Mouse (Mus musculus) heart, adult 8-10 months (tissue): ENCODE results near the gene Xylt2. TPM values are rescaled to one million over a fixed set of nuclear protein-coding genes. Genes with fewer than 3 reads are reported as not detected.
A peak's percentile ranks its signal among the peaks of the same experiment; 100 is the strongest.
"Not testable (repeated sequence)": the region's sequence is repeated elsewhere in the genome, so short reads cannot be mapped to it uniquely, and the experiment has no call there.

ENCODE experiments used
- DNase-seq: peaks from one replicate; pipeline ENCODE4 v3.0.0; 2022; ENCODE audit warnings: low spot score
- total RNA-seq, 4 experiments: library from RNA; stranded (reverse); gene quantifications; 2 replicates each; pipeline ENCODE4 v1.2.4; 2022

Xylt2 gene
- total RNA-seq, 4 experiments from 2014 or later: 5.4 to 10.1 (median 7.3) TPM

- DNase-seq: no peak
Measured at GRCm38 (mm10) chr11:94677607-94678145, 361 bp upstream of the Xylt2 start.

- DNase-seq: no peak
Measured at GRCm38 (mm10) chr11:94676308-94676707, 1.0 kb downstream of the Xylt2 start.

- DNase-seq: no peak
Measured at GRCm38 (mm10) chr11:94675446-94675845, 1.9 kb downstream of the Xylt2 start.

- DNase-seq: no peak
Measured at GRCm38 (mm10) chr11:94674984-94675383, 2.3 kb downstream of the Xylt2 start.

DNA sequence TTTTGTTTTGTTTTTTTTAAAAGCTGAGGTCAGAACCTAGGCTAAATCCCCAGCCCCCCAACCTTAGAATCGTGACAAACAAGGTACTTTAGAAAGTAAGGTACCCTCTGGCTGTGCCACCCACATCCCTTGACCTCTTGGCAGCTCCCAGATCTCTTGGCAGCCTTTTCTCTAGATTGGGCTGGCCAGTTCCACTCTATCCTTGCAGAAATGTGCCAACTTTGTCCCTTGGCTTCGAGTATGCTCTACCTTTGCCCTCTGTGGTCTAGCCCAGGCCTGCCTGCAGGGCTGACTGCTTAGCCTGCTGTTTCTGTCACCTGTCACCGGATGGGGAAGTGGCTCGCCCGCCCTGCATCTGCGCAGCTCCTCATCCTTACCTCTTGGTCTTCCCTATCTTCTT is 12.0 kb downstream of the Xylt2 start:
- no peak for DNase-seq

GRCm38 (mm10) chr11:94661344-94661743 is 16.0 kb downstream of the Xylt2 start:
- no peak for DNase-seq

- DNase-seq: peak; percentile 89
Measured at GRCm38 (mm10) chr11:94653663-94654436, 23.5 kb downstream of the Xylt2 start, which contains the start of the genes Mrpl27 and Eme1. Mrpl27 (plus strand) TSS chr11:94653767. Eme1 (minus strand) TSS chr11:94653964.

DNA sequence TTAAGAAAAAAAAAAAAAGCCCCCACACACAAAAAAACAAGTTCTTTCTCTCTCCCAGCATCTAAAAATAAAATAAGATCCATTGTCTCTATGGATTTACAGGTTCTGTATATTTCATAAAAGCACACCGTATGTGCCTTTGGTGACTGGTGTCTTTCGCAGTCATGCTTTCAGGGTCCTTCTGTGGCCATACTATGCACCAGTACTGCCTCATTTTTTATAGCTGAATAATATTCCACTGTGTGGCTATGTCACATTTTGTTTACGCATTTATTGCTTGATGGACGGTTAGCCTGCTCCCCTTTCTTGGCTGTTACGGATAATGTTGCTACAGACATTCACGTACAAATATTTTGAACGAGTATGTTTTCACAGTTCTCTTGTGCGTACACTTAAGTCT is 24.3 kb downstream of the Xylt2 start:
- DNase-seq: no peak

GRCm38 (mm10) chr11:94651241-94651640 is 26.1 kb downstream of the Xylt2 start:
- not testable (repeated sequence) for DNase-seq

- DNase-seq: no peak
Measured at GRCm38 (mm10) chr11:94646457-94646856, 30.9 kb downstream of the Xylt2 start.

DNA sequence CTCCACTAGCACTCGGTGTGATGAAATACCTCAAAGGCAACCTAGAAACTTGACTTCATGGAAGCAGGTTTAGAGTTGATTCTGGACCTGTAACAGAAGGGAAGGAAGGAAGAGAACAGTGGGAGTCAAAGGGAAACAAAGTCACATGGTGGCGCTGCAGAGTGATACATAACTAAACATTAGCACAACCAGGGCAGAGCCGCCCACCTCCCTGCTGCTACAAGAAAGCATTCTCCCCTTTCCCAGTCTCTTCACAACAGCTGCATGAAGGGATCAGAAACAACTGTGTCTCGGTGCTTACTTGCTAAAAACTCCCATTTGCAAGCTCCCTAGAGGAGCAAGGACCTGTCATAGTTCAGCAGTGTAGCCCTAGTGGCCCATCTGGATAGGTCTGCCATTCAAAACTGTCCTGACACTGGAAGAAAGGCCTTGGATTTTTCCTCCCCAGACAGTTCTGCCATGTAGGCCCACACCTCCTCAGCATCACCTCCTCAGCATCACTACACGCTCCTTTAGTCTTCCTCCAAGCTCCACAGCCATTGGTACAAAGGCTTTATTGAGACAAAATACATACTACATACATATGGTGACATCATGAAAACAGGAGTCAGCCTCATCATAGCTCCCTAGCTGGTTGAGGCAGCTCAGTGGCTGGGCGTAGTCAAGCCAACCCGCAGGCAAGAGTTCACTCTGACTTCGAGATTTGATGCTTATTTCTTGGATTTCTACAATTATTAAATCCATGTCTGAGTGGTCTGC is 32.7 kb downstream of the Xylt2 start:
- DNase-seq: no peak

- DNase-seq: no peak
Measured at GRCm38 (mm10) chr11:94634431-94634830, 42.9 kb downstream of the Xylt2 start.

GRCm38 (mm10) chr11:94632988-94633387 is 44.3 kb downstream of the Xylt2 start:
- no peak for DNase-seq

- no peak for DNase-seq
Measured at GRCm38 (mm10) chr11:94631969-94632368, 45.3 kb downstream of the Xylt2 start.

DNA sequence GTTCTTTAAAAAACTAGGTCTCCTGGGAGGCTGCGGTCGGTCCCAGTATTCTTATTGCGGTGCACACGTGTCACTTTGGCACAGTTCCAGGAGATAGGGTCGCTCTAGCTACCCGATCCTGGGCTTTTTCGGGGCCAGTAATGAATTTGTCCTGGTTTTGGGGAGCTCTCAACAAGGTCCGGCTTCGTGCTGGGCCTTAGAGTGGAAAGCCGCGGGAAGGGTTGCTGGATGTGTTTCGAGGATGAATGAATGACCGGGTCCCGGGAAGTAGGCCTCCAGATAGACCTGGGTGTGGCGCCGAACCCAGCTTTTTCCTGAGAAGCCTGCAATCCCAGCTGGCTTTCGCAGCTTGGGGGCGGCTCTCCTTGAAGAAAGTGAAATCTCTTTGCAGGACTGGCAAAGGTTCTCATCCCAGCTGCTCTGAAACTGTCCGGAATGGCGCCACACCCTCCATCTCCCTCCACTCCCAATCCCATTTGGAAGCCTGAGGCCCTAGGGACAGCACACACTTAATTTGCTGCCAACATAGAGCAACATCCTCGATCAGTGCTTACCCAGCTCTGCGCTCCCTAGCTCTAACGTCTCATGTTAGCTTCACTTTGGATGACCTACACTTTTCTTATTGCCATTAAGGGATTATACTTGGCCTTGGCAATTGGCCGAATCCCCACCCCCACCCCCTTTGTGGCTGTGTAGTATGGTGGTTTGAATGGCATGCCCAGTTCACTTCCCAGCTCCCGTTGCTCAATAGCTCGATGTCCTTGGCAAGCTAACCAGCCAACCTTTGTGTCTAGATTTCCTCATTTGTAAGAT is 46.9 kb downstream of the Xylt2 start:
- DNase-seq: peak; percentile 48

DNA sequence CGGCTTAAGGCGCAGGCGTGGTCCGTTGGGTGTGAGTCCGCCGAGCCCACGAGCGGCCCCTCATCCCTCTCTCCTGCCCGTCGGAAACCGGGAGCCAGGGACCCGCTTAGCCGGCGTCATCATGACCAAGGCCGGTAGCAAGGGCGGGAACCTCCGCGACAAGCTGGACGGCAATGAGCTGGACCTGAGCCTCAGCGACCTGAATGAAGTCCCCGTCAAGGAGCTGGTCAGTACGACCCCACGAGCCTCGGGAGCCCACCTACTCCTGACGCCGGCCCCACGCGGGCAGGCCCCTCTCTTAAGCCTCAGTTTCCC is 47.5 kb downstream of the Xylt2 start:
- no peak for DNase-seq

GRCm38 (mm10) chr11:94629199-94629883 is 48.0 kb downstream of the Xylt2 start, which contains the start of gene Lrrc59:
Lrrc59 (plus strand) TSS chr11:94629767.
- DNase-seq: peak; percentile 93

- no peak for DNase-seq
Measured at GRCm38 (mm10) chr11:94622162-94622561, 55.2 kb downstream of the Xylt2 start.

DNA sequence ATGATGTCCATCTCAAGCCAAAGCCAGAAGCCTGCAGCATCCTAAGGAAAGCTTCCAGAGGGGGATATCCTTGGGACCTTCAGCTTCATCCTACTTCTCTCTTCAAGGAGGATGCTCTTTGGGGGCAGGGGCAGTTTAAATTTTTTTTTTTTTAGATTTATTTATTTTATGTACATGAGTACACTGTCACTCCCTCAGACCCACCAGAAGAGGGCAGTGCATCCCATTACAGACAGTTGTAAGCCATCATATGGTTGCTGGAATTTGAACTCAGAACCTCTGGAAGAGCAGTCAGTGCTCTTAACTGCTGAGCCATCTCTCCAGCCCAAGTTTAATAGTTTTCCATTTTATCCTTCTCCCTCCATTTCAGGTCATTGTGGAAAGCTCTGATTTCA is 55.9 kb downstream of the Xylt2 start:
- DNase-seq: no peak

DNA sequence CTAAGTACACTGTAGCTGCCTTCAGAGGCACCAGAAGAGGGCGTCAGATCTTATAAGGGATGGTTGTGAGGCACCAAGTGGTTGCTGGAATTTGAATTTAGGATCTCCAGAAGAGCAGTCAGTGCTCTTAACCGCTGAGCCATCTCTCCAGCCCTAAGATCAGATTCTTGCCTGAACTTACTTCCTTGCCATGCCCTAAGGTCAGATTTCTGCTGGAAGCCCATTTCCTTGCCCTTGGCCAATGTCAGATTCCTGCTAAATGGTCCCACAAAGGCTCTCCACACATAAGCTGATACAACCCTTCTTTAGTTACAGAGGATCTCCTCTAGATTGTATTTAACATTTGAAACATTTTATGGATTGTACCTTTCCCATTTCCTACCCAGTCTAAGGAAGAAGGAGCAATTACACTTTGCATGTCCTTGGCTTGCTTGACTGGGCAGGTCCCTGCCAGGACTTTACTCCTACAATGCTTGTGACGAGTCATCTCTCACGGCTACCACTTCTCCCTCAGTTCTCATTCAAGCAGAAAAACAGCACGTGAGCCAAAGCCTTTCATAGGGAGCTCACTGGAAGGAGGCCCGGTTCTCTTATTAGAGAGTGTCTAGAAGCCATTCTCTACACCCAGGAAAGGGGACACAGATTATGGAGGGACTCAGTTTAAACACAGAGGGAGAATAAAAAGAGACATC is 56.4 kb downstream of the Xylt2 start:
- no peak for DNase-seq

DNA sequence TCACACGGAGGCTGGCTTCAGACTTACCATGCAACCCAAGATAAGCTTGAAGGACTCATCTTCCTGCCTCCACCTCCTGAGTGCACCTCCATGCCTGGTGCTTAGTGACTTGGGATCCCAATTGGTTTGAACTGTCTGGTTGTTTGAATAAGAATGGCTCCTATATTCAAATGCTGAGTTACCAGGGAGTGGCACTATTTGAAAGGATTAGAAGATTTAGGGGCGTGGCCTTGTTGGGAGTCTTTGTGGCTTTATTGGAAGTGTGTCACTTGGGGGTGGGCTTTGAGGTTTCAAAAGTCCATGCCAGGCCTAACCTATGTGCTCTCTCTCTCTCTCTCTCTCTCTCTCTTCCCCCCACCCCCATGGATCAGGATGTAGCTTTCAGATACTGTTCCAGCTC is 59.7 kb downstream of the Xylt2 start:
- no peak for DNase-seq
